Mouse (Mus musculus) lung, adult 2 months (tissue): ENCODE data around the gene Ndc80.

ENCODE experiments used
- CTCF ChIP-seq: fragments of 200-500 bp; IDR thresholded peaks from 2 replicates; pipeline ENCODE4 v1.5.1; 2011; ENCODE audit warnings: mild to moderate bottlenecking, low read length, control low read depth; ENCODE audit not compliant: insufficient read depth
- POLR2A ChIP-seq: fragments of 200-500 bp; IDR thresholded peaks from 2 replicates; pipeline ENCODE4 v1.6.1; 2011; ENCODE audit warnings: low read depth, mild to moderate bottlenecking, control low read depth, low read length, borderline replicate concordance; ENCODE audit errors: extremely low read depth

GRCm38 (mm10) chr17:71506832-71507231 lies 19.8 kb downstream of the Ndc80 start:
- no peak for TF ChIP-seq CTCF
- TF ChIP-seq POLR2A, result no peak
